Mouse (Mus musculus): ENCODE data around the gene Apln. TPM values are rescaled to one million over a fixed set of nuclear protein-coding genes. Genes with fewer than 3 reads are reported as not detected.
A peak's percentile ranks its signal among the peaks of the same experiment; 100 is the strongest.

The Apln gene
- polyA plus RNA-seq (2015; fragmentation: Nextera tagmentation; extraction: Ambion mirVana), result 2.6 and 3.5 TPM in 2 replicates

- ATAC-seq (ENCODE audit: low read depth), result peak; percentile 73
- no peaks in the 10 kb centered on the region for H3K36me3 ChIP-seq
Measured at GRCm38 (mm10) chrX:48034144-48035113, at the start of gene Apln. Gene Apln (minus strand): TSS chrX:48034853.

DNA sequence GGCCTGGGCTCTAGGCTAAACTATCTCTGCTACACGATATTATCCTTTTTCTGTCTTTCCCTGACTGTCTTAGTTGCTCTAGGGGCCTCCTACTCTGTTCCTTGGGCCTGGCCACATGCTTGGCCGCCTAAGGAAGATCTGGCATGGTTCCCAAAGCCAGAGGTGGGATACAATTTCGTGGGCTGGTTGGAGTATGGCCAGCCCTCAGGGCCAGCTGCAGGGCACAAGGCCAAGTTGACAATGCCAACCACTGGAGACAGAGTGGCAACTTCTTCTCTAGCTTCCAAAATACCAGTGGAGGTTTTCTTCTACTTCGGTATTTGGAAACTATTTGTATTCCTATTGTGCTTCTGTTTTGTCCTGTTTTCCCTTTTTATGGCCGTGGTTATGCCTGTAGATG is 47.7 kb upstream of the Apln start:
- no peaks in the 10 kb centered on the region for H3K27me3 ChIP-seq
- H3K27ac ChIP-seq (replicated peaks), result no peak overlapping the region
- H3K4me2 ChIP-seq, result no peak overlapping the region
- H3K9me3 ChIP-seq, result no peaks in the 10 kb centered on the region
- WGBS, result 67% methylated on average over 5 of the region's 5 CpGs
- H3K9ac ChIP-seq, result no peak overlapping the region
- no peak overlapping the region for H3K4me3 ChIP-seq
- H3K36me3 ChIP-seq, result no peaks in the 10 kb centered on the region
- no peak for ATAC-seq (ENCODE audit: low read depth)
- no peaks in the 10 kb centered on the region for H3K4me1 ChIP-seq (replicated peaks)

More at GRCm38 (mm10) chrX:48034144-48035113, at the start of gene Apln:
- Histone ChIP-seq H3K9ac (peak within 1 kb of the TSS; percentile 58), H3K4me2 (peak within 1 kb of the TSS; percentile 78), H3K27me3 (peaks cover 43% of the 10 kb centered on the region), H3K4me3 (peak within 1 kb of the TSS; percentile 47), H3K27ac (replicated peaks) (no peak within 1 kb of the TSS), H3K9me3 (no peaks in the 10 kb centered on the region), H3K4me1 (replicated peaks) (peaks cover 8% of the 10 kb centered on the region)
- 16% methylated on average over 72 of the region's 73 CpGs for WGBS

DNA sequence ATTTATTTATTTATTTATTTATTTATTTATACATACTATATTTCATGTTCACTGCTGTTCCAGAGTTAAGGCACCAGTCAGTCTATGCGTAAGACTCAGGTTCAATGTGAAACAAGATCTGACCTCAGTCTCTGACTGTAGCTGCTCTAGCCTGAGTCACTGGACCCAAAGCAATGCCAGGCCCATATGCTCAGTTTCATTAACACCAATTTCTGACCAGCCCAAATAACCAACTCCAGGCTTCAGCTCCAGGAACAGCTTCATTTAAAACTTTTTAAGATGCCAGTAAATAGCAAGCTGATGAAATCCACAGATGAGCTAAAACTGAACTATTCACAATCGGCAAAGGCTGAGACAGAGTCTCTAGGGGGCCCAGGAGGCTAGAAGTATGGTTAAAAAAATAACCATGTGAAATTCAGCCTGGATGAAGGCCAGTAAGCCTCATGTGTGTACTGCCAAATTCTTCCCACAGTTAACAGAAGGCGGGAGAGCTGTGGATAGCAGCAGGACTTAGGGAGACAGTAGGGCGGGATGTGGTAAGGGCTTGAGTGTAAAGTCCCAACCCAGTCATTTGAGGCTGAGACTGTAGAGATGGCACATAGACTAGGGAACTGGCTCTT is 42.3 kb upstream of the Apln start:
- Histone ChIP-seq H3K4me3 (no peak overlapping the region), H3K27me3 (peaks cover 3% of the 10 kb centered on the region; the same call in 1 of the 2 replicates), H3K27ac (replicated peaks) (no peak overlapping the region), H3K36me3 (no peaks in the 10 kb centered on the region), H3K4me1 (replicated peaks) (no peaks in the 10 kb centered on the region), H3K9me3 (no peaks in the 10 kb centered on the region), H3K9ac (no peak overlapping the region), H3K4me2 (no peak overlapping the region)
- WGBS, result 81% methylated on average over 4 of the region's 4 CpGs
- ATAC-seq (ENCODE audit: low read depth), result no peak

GRCm38 (mm10) chrX:48074691-48075090 is 40.0 kb upstream of the Apln start:
- Histone ChIP-seq H3K9ac (no peak overlapping the region), H3K36me3 (no peaks in the 10 kb centered on the region), H3K4me2 (no peak overlapping the region), H3K27me3 (peaks cover 8% of the 10 kb centered on the region; the same call in 1 of the 2 replicates), H3K27ac (replicated peaks) (no peak overlapping the region), H3K4me3 (no peak overlapping the region), H3K4me1 (replicated peaks) (no peaks in the 10 kb centered on the region), H3K9me3 (no peaks in the 10 kb centered on the region)
- 95% methylated on average over 3 of the region's 3 CpGs for WGBS
- ATAC-seq (ENCODE audit: low read depth), result no peak

GRCm38 (mm10) chrX:48072401-48072800 is 37.7 kb upstream of the Apln start:
- ATAC-seq (ENCODE audit: low read depth), result no peak
- H3K27ac ChIP-seq (replicated peaks), result no peak overlapping the region
- H3K4me1 ChIP-seq (replicated peaks), result no peaks in the 10 kb centered on the region
- no peak overlapping the region for H3K4me2 ChIP-seq
- WGBS, result 31% methylated on average over 5 of the region's 5 CpGs
- no peaks in the 10 kb centered on the region for H3K36me3 ChIP-seq
- peaks cover 8% of the 10 kb centered on the region; the same call in 1 of the 2 replicates for H3K27me3 ChIP-seq
- no peaks in the 10 kb centered on the region for H3K9me3 ChIP-seq
- H3K9ac ChIP-seq, result no peak overlapping the region
- H3K4me3 ChIP-seq, result no peak overlapping the region

GRCm38 (mm10) chrX:48071961-48072360 is 37.3 kb upstream of the Apln start:
- Histone ChIP-seq H3K4me3 (no peak overlapping the region), H3K4me2 (no peak overlapping the region), H3K4me1 (replicated peaks) (no peaks in the 10 kb centered on the region), H3K27ac (replicated peaks) (no peak overlapping the region), H3K9me3 (no peaks in the 10 kb centered on the region), H3K36me3 (no peaks in the 10 kb centered on the region), H3K9ac (no peak overlapping the region), H3K27me3 (peaks cover 8% of the 10 kb centered on the region; the same call in 1 of the 2 replicates)
- no peak for ATAC-seq (ENCODE audit: low read depth)
- 33% methylated on average over 3 of the region's 3 CpGs for WGBS

DNA sequence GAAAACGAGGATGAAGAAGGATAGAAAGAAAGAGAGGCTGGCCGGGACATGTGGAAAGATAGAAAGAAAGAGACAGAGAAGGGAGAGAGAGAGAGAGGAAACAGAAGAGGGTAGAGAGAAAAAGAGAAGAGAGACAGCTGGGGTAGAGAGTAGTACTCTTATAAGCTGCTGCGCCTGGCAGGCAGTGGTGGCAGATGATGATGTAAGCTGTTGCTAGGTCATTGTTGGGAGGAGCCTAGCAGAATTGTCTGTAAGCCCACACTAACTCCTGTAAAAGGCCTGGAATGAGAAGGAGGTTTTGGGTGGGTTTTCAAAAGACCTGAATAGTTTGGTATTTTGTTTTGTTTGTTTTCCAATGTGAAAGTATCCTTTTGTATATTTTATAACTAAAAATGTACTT is 32.2 kb upstream of the Apln start:
- Histone ChIP-seq H3K36me3 (no peaks in the 10 kb centered on the region), H3K9me3 (no peaks in the 10 kb centered on the region), H3K4me1 (replicated peaks) (no peaks in the 10 kb centered on the region), H3K27me3 (0 out of 2 replicates have a peak, but pooled peaks cover 5% of the 10 kb centered on the region), H3K9ac (no peak overlapping the region), H3K4me3 (no peak overlapping the region), H3K4me2 (no peak overlapping the region), H3K27ac (replicated peaks) (no peak overlapping the region)
- 75% methylated on average over 3 of the region's 3 CpGs for WGBS
- ATAC-seq (ENCODE audit: low read depth), result no peak

DNA sequence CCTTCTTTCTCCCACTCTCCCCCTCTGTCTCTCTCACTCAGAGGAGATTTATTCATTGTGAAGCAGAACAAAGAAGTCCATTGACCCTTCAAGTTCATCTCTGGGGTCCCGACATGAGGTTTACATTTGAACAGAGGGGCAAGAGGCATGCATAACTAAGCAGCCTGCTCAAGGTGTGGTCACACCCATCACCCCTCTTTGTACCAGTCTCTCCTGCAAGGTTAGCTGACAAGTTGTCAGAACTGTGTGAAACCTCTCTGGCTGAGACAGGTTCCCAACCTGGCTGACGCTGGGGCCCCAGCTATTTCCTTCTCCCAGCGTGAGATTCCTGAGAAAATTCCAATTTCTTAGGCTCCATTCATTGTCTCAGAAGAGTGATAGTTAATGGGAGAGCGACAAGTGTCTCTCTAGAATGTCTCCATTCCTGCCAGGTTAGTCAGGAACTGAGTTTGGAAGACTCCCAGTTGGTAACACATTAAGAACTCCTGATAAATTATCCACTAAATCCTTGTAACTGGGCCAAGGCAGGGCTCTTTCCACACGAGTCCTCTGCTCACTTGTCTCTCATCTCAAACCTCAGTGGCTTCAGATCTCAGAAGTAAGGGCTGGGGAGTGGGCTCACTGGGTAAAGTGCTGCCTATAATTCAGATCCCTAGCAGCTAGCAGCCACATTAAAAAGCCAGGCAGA is 29.7 kb upstream of the Apln start:
- 21% methylated on average over 5 of the region's 5 CpGs for WGBS
- ATAC-seq (ENCODE audit: low read depth), result no peak

DNA sequence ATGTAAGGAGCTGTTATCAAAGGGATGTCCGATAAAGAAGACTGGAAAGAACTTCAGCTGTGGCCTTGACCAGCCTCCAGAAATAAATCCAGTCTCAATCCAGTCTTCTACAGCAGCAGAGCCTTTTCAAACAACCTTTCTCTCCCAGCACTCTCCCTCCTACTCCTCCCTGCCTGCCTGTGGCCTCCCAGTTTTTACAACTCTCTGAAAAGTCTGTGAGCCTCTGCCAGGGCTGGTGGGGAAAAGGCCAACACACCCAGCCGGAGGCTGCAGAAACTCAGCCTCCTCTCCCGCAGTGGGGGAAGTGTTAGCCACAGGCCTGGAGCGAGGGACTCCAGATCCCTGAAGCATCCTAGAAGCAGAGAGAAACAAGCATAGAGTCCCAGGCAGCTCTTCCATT is 27.8 kb upstream of the Apln start:
- H3K27me3 ChIP-seq, result no peaks in the 10 kb centered on the region
- no peaks in the 10 kb centered on the region for H3K4me1 ChIP-seq (replicated peaks)
- whole genome bisulfite sequencing, result 59% methylated on average over 4 of the region's 4 CpGs
- H3K4me2 ChIP-seq, result no peak overlapping the region
- H3K36me3 ChIP-seq, result no peaks in the 10 kb centered on the region
- H3K27ac ChIP-seq (replicated peaks), result no peak overlapping the region
- H3K4me3 ChIP-seq, result no peak overlapping the region
- no peak overlapping the region for H3K9ac ChIP-seq
- H3K9me3 ChIP-seq, result no peaks in the 10 kb centered on the region
- ATAC-seq (ENCODE audit: low read depth), result no peak

More for the DNA sequence above, 29.7 kb upstream of the Apln start:
- no peaks in the 10 kb centered on the region for H3K9me3 ChIP-seq
- no peaks in the 10 kb centered on the region for H3K4me1 ChIP-seq (replicated peaks)
- H3K36me3 ChIP-seq, result no peaks in the 10 kb centered on the region
- no peak overlapping the region for H3K27ac ChIP-seq (replicated peaks)
- H3K9ac ChIP-seq, result no peak overlapping the region
- H3K4me2 ChIP-seq, result no peak overlapping the region
- no peaks in the 10 kb centered on the region for H3K27me3 ChIP-seq
- H3K4me3 ChIP-seq, result no peak overlapping the region

DNA sequence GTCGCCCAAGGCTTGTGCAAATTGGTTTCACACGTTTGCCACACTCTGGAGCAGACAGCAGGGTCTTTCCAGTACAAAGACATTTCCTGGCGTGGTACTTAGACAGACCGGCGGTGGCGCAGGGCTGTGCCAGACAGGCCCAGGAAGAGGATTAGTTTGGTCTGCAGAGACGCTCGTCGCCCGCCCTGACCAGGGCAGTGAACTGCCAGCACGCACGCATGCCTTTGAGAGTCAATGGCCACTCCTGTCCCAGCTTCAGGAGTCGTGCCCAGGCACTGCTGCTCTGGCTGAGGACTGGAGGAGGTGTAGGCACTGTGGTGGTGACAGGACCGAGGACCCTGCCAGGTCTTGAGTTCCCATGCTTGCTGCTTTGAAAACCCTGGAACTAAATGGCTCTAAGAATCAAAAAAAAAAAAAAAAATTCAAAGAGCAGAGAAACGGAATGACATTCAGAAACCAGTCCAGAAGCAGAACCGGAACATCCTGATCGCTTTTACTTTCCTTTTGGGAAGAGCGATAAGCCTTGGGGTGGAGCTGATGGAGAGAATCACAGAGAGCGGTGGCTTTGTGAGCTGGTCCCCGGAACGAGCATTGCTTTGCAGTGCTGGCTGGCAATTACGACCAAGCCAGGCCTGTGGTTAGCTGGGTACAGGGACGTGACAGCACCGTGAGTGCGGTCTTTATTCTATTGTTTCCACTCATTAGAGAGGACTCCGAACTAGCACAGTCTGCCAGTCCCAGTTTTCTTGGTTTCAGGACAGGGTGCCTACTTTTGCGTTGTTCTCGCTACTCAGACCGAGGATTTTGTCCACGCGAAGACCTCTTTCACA is 19.7 kb upstream of the Apln start:
- Histone ChIP-seq H3K27ac (replicated peaks) (peak overlapping the region; percentile 59; the same call in 1 of the 2 replicates), H3K9me3 (no peaks in the 10 kb centered on the region), H3K27me3 (no peaks in the 10 kb centered on the region), H3K4me2 (peak overlapping the region; percentile 55), H3K4me1 (replicated peaks) (peaks cover 4% of the 10 kb centered on the region; the same call in 1 of the 2 replicates), H3K9ac (peak overlapping the region; percentile 50; the same call in 1 of the 2 replicates), H3K36me3 (no peaks in the 10 kb centered on the region), H3K4me3 (peak overlapping the region; percentile 29)
- 35% methylated on average over 31 of the region's 31 CpGs for WGBS
- peak; percentile 92 for ATAC-seq (ENCODE audit: low read depth)

DNA sequence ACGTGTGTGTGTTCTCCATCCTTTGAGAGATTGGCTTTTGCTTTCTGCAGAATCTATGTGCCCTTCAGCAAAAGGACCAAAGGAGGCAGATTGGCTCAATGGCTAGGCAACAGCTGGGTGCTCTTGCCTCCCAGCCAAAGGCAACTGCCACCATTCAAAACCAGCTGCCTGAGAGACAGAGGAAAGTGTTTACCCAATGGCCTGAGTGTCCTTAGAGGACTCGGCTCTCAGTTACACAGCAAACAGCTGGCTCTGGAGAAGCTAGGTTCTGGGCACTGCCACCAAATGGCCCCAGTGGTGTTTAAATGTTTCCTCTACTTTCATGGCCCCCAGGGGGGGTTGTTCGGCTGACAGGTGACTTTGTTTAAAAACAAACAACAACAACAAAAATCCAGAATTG is 19.1 kb upstream of the Apln start:
- 47% methylated on average over 3 of the region's 3 CpGs for WGBS
- no peaks in the 10 kb centered on the region for H3K9me3 ChIP-seq
- H3K4me1 ChIP-seq (replicated peaks), result peaks cover 4% of the 10 kb centered on the region; the same call in 1 of the 2 replicates
- H3K4me3 ChIP-seq, result no peak overlapping the region
- H3K9ac ChIP-seq, result no peak overlapping the region
- 0 out of 2 replicates have a peak overlapping the region, but pooled peaks have one; percentile 59 for H3K27ac ChIP-seq (replicated peaks)
- peak; percentile 40; the same call in 1 of the 2 replicates for ATAC-seq (ENCODE audit: low read depth)
- H3K36me3 ChIP-seq, result no peaks in the 10 kb centered on the region
- peak overlapping the region; percentile 55 for H3K4me2 ChIP-seq
- no peaks in the 10 kb centered on the region for H3K27me3 ChIP-seq
